Mouse (Mus musculus): ENCODE data around the gene Tnfrsf21.
A peak's percentile ranks its signal among the peaks of the same experiment; 100 is the strongest.

The Tnfrsf21 gene

DNA sequence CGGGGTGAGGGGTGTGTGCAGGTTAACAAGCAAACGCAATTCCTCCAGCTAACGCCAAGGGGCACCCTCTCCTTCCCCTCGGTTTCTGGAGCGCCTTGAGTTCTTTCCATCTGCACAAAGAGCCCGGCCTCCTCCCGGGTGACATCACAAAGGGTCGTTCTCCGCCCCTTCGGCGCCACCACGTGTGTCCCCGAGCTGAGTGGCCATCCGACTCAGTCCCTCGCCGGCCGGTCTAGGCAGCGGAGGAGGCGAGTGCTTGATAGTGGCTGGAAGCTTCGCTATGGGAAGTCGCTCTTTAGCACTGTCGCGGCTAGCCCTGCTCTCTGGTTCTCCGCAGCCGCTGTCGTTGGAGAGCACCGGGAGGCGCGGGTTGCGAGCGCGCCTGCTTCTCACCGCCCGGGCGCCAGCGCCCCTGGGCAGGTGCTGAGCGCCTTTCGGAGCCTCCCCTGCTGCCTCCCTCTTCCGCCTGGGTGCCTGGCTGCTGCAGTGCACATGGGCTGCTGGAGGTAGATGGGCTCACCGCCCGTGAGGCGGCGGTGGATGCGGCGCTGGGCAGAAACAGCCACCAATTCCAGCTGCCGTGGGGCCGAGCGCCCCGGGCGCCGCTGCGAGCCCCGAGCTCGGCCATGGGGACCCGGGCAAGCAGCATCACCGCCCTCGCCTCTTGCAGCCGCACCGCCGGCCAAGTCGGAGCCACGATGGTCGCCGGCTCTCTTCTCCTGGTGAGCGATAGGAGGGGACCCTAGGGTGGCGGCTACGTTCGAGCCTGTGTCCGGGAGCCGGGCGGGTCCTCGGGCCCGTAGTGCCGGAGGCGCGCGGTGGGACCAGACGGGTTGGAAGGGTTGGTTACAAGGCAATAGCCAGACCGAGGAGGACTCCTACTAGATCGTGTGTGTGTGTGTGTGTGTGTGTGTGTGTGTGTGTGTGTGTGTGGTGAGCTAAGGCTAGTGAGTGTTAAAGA is at the start of gene Tnfrsf21:
Tnfrsf21 (plus strand) TSS at position 185 of the 961 bp plus-strand sequence.
- DNase-seq = peak; percentile 95

DNA sequence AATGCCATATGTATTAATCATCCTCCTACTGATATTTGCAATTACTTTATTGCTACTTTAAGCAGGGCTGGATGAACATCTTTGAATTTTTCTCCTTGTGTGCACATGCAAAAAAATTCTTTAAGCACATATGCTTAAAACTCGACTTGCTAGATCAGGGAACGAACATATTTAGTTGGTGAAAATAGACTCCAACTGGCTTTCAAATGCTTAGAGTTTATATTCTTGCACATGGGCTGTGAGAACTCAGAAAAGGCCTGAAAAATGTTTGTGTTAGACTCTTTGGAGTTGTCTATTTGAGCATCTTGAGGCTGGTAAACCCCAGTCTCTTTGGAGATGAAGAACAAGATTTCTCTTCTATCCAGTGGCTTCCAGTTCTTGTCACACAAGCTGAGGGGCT is 48.2 kb upstream of the Tnfrsf21 start:
- no peak for DNase-seq

DNA sequence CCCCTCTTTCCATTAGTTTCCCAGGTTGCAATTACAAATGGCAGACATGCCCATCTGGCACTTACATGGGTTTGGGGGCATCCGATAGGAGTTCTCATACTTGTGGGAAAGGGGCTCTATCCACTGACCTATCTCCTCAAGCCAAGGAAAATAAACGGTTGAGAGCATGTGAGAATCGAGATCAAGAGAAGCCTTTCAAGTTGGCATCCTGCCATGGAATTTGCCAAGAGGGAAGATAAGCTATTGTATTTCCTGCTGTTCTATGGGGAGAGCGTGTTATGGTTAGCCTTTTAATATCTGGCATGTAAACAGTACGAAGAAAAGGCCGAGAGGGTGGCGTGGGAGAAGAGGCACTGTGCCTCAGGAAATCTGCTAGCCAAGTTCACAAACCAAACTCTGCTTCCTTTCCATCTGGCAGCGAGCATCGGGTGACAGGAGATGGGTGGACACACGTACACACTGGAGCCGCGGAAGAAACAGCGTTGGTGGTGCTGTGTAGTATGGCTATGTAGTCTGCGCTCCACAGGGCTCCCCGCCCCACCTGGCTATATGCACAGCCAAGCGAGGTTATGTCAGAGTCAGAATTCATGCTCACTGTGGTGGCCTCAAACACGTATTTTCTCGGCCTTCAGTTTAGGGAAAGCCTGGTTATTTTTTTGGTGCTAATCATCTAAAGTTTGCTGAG is 40.9 kb upstream of the Tnfrsf21 start:
- peak; percentile 11 to 20 for DNase-seq

DNA sequence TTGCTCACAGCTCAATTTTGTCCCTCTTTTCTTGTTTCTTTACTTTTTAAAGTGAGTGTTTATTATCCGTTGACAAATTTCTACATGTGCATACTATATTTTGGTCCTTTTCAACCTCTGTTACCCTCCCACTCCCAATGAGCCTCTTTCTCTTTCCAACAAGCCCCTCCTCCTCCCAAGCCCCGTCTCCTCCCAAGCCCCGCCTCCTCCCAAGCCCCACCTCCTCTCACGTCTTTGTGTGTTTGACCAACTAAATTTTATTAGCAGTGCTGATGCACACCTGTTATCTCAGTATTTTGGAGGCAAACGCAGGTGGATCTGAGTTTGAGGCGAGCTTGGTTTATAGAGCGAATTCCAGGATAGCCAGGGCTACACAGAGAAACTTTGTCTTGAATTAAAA is 38.6 kb upstream of the Tnfrsf21 start:
- DNase-seq = no peak

DNA sequence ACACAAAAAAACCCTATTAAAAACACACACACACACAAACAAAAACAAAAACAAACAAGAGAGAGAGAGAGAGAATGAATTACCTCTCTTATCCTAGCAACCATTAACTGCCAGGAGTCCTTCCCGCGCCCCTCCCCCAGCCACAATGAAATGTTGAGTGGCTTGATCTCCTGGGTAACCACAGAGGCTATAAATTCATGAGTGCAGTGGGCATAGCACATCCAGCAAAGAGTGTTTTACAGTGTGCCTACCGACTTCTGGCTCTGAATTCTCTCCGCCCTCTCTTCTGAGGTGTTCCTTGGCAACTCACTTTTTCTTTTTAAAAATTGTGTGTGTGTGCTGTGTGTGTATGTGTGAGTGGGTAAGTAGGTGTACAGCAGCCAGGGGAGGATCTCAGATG is 38.0 kb upstream of the Tnfrsf21 start:
- DNase-seq = no peak

DNA sequence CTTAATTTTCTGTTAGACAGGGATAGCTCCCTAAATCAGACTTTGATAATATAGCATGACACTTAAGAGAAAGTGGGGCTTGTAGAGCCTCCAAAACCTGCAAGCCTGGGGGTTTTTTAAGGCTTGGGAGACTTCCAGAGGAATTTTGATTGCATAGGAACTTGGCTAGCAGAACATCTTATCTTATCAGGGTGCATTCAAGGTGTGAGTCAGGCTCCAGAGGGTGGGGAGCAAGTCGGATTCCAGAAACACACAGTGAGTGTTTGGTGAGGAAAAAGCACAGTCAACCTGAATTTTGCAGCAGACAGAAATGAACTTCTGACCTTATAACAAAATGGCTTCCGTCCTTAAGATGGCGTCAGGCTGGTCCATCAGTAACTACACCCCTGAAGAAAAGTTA is 34.5 kb upstream of the Tnfrsf21 start:
- DNase-seq = no peak

DNA sequence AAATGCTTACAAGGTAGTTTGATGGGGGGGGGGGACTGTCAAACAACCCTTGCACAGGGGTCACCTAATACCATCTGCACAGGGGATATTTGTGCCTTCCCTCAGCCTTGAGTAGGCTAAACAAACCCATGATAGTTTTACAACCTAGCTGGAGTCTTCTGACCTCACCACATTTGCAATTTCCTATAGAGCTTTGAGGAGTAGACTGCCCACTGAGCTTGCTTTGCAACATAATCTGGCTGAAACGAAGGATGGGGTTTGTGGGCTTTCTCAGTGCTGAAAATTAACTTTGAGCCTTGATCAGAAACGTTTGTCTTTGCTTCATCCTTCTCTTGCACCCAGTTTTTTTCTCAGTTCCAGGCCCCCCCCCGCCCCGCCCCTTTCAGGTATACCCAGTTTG is 33.8 kb upstream of the Tnfrsf21 start:
- DNase-seq = no peak

DNA sequence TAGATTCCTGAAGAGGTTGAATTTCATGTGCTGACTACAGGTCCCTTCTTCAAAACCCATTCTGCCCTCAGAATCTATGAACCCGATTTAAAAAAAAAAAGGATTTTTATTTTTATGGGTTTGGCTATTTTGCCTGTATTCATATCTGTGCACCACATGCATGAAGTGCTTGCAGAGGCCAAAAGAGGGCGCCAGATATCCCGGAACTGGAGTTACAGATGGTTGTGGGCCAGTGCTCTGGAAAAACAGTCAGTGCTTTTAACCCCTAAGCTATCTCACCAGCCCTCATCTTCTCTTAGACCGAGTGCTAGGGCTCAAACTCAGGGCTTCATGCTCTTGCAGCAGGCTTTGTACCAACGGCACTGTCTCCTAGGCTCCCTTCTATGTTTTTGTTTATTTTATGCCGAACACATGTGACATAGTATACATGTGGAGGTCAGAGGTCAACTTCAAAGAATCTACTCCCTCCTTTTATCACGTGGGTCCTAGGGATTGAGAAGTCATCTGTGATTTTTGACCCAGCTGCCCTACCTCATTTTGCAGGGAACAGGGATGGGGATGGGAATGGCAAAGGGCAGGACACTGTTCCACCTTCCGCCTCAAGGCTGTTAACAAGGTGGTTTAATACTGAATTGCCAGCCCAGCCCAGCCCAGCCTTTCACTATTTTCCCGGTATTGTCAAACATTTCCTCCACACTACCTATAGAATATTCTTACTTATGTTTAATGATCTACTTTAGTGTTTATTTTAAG is 30.3 kb upstream of the Tnfrsf21 start:
- peak; percentile 12 to 38 for DNase-seq

DNA sequence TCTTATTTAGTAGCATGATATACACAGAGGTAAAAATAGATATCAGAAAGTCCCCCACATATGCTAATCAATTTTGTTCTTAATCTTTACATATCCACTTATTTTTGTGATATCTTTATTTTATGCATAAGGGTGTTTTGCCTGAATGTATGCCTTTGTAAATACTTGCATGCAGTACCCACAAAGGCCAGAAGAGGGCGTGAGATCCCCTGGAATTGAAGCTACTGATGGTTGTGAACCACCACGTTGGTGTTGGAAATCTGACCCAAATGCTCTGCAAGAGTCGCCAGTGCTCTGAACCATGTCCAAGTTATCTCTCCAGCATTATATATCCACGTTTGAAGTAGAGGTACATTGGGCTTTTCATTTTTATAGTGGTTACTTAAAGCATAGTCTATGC is 28.7 kb upstream of the Tnfrsf21 start:
- DNase-seq = peak; percentile 8 to 33

DNA sequence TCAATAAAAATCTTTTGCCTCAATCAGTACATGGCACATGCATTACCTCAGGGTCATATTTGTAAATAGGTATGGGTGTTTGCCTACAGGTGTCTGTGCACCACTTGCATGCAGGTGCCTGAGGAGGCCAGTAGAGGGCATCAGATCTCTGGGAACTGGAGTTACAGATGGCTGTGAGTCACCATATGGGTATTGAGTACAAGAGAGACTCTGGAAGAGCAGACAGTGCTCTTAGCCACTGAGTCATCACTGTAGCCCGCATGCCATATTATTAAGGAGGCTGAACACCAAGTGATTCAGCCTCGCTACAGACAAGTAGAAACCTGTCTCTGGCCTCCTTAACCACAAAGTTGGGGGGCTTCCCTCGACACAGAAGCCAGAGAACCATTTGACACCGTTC is 26.4 kb upstream of the Tnfrsf21 start:
- DNase-seq = peak; percentile 5 to 16

DNA sequence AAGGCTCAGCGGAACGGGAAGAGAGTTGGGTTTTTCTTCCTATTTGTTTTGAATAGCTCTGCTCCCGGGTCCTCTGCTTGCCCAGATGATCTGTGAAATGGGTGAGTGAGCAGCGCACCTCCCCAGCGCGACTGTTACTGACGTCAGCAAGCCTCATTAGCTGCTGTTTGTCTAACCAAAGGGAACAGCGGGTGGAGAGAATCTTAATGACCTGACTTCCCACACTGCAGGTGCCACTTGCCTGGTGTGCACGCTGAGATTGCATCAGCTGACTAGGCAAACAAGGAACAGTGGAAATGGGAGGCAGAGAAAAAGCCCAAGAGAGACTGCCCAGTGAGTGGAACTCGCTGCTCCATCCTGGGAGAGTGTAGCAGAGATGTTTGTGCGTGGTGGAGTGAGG is 25.2 kb upstream of the Tnfrsf21 start:
- DNase-seq = no peak

DNA sequence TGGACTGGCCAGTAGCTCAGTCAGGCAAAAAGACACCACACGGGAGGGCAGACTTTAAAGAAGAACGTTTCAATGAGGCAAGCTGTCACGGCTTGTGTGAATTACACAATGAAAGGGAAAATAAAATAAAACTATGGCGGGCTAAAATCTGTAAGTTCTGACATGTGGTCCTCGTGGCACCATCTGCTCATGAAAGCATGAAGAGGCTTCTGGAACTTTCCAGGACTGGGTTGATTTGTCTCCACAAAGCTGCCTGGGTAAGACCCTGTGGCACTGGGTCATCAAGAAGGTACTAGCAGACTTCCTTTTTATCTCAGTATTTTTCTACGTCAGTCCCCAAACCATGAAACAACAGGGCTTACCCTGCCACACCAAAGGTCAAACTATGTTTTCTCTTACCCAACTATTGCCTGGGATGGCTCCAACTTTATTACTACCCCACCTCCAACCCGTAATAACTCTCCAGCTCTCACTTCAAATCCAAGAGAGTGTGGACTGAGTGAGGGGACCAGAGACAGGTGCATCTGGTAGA is 16.8 kb upstream of the Tnfrsf21 start:
- DNase-seq = no peak

DNA sequence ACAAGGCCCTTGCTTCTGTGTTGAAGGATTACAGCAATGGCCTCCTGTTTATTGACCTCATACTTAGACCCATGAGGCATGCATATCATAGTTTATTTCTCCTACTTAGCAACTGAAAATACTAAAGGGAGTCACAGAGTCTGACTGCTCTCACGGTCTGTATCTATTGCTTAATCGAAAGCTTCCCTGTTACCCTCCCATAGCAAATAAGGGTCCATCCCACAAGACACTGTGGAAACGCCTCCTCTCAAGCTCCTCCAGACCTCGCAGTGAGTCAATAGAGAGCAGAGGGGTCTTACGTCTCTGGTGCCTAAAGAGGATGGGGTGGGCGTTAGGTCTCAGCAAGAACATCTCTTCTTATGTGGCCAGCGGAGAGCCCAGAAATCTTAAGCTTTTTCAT is 15.8 kb upstream of the Tnfrsf21 start:
- DNase-seq = no peak

DNA sequence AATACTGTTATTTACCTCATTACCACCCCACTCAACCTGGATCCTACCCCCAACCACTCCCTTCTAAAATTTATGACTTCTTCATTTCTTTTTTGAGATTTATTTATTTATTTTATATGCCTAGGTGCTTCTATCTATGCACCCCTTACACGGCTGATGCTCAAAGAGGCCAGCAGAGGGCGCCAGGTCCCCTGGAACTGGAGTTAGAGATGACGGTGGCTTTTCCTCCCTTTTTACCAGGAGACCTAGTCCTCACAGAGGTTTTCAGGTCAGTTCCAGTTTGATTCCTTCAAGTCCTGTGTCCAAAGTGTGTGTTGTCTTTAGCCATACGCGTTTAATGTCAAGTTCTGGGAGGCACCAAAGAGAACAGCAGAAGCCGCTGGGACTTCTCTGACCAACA is 3.6 kb upstream of the Tnfrsf21 start:
- peak; percentile 80 to 84 for DNase-seq

DNA sequence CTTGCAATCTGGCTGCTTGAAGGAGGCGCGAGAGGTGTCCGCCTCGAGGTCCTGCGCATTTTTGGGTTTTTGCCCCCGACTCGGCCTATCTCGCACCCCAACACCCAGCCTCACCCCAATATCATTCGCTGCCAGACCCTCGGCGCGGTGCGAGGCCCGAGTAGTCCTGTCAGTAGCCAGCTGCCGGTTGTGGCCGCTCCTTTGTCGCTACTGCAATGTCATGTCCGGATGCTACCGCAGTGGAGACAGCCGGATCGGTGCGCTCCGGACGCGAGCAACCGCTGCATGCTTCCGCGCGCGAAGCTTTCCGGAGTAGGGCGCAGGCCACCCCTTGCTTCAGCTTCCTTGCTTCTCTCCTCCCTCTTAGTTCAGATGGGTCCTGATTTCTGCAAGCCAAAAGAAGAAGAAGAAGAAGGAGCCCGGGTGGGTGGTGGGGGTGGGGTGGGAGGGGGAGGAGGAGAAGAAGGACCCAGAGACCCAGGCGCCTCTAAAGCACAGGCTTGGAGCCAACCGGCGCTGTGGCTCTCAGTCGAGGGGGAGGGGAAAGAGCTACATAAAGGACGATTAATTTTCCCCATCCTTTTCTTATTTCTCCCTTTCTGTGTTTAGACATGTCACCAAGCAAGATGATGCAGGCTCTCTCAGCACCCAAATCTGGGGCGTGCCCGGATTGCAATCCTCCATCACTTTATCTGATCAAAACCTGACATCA is 1.1 kb downstream of the Tnfrsf21 start:
- DNase-seq = peak; percentile 69 to 71

DNA sequence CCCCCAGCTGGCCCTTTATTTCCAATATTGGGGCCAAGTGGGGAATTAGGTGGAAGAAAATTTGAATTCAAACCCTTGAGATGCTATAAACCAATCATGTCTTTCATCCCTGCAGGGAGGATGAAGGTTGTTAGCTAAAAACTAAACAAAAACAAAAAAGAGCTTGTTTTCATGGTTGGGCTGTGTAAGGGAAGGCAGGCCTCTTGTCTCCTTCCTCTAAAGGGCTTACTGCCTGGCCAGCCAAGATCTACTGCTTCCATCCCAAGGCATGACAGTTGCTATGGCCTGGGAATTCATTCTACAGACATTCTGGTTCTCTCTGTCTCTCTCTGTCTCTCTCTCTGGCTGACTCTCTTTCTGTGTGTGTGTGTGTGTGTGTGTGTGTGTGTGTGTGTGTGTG is 1.7 kb downstream of the Tnfrsf21 start:
- DNase-seq = no peak

DNA sequence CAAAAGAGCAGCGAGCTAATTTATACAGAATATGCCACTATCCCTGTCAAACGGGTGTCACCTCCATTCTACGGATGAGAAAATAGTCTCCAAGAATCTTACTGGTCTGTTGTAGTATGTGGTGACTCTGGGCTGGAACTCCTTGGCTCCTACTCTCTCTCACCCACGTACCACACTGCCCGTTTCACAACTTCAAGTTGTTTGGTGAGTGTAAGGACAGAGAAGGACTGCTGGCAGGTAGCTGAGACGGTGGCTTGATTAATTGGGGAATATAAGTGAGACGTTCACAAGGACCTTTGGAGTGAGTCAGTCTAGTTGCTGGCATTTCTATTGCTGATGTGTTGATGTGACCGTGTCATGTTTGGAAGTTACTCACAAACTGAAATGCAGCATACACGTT is 3.3 kb downstream of the Tnfrsf21 start:
- DNase-seq = no peak

DNA sequence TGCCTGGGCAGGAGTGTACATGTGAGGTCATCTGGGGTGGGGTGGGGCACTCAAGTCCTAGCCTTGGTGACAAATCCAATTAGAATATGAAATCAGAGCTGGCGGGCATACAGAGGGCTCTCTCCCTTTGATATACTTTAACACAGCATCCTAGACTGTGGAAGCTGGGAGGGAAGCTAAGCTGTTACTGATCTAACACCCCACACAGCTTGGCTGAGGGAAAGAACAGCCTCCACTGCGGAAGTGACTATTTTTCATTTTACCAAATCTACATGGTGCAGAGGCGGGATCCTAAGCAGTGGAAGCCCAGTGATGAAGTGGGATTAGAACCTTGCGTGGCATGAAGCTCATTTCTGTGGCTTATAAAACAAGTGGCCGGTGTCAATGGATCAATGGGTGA is 4.7 kb downstream of the Tnfrsf21 start:
- no peak for DNase-seq

DNA sequence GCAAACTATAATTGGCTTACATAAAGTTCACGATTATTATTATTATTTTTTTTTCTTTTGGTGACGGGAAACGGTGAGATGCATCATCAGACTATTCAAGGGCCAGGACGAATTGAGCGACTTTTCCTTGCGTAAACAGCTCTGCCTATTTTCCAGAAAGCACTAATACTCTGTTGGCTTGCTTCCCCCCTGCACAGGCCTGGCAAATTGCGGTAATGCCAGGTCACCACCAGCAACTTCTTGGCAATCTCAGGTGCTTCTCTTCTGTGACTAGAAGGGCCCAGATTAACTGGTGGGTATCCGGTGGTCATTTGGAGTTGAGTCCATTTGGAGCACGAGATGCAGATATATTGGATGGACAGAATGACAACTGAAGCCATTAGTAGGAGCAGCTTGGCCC is 5.7 kb downstream of the Tnfrsf21 start:
- peak in 1 of 2 experiments; percentile 51 for DNase-seq

DNA sequence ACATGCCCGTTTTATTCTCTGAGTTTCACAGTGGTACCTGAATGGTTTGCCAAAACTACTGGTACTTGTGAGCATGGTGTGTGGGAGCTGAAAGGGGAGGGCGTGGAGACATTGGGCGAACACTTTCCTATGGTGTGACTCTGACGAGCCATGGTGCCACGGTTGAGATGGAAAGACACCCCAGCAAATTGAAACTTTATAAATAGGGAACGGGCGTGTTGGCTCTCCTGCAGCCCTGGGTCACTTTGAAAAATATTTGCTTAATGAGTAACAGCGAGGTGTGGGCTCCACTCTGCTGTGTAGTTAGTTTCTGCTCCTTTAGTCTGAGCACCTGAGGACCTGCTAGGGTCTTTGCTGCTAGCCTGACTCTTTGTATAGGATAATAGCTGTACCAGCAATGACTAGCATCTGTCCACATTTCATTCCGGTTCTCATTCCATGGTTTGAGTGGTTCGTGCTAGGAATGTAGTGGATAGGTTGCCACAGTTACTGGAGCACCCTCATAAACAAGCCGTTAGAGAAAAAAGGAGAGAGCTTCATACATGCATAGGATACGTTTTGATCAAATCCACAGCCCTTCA is 7.4 kb downstream of the Tnfrsf21 start:
- DNase-seq = no peak

DNA sequence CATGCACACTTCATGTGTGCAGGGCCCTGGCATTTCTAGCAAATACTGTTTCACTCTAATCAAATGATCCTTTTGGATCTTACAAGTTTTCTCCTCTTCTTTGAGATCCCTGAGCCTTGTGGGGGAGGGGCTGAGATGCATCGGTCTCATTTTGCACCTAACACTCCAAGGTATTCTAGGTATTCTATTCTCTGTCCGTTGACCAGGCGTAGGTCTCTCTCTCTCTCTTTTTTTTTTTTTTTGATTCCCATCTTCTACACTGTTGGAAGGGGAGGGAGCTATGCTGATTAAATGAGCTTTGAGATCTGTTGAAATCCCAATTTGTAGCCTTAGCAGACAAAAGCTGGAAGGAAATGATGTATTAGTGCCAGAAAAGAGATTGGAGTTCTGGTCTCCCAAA is 8.2 kb downstream of the Tnfrsf21 start:
- DNase-seq = no peak

DNA sequence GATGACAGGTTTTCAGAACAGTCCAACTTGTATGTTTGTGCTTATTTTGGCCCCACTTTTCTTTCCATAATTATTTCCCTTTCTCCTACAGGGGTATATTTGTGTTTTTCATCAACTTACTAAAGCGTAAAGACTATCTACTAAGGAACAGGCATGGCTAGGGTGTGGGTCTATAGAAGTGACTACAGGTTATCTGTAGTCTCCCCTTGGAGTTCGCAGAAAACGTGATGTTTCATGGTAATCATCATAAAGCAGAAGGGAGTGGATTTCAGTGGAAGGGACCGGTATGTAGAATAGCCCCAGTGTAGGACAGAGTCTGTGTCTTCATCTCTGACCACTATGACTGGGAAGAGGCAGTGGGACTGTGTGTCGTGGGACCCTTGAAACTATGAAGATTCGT is 8.7 kb downstream of the Tnfrsf21 start:
- DNase-seq = no peak
